Mouse (Mus musculus) embryonic facial prominence, embryonic 12.5 days (tissue): ENCODE results near the gene Hnf1a. TPM values are rescaled to one million over a fixed set of nuclear protein-coding genes. Genes with fewer than 3 reads are reported as not detected.

Experiments
- ATAC-seq: fragments of 200-750 bp; cut with Nextera tagmentation; 2 replicates; pipeline ENCODE4 v1.8.0; 2017; ENCODE audit not compliant: insufficient number of reproducible peaks, insufficient read depth, low FRiP score, low TSS enrichment
- H3K27ac ChIP-seq: fragments of 300-500 bp; sonication (generic); 2 replicates; pipeline ENCODE4 v1.5.1; 2016; ENCODE audit warnings: mild to moderate bottlenecking
- H3K27me3 ChIP-seq: fragments of 300-500 bp; sonication (generic); 2 replicates; pipeline ENCODE4 v1.6.1; 2016; ENCODE audit warnings: mild to moderate bottlenecking, moderate library complexity
- H3K36me3 ChIP-seq: fragments of 300-500 bp; sonication (generic); 2 replicates; pipeline ENCODE4 v1.6.1; 2016; ENCODE audit warnings: mild to moderate bottlenecking
- H3K4me1 ChIP-seq: fragments of 300-500 bp; sonication (generic); 2 replicates; pipeline ENCODE4 v1.6.1; 2016
- H3K4me2 ChIP-seq: fragments of 300-500 bp; sonication (generic); replicated peaks from 2 replicates; pipeline ENCODE4 v1.6.1; 2016; ENCODE audit warnings: mild to moderate bottlenecking, moderate library complexity
- H3K4me3 ChIP-seq: fragments of 300-500 bp; sonication (generic); 2 replicates; pipeline ENCODE4 v1.5.1; 2016; ENCODE audit warnings: mild to moderate bottlenecking
- H3K9ac ChIP-seq: fragments of 300-500 bp; sonication (generic); 2 replicates; pipeline ENCODE4 v1.6.1; 2016; ENCODE audit warnings: mild to moderate bottlenecking, moderate library complexity
- H3K9me3 ChIP-seq: fragments of 300-500 bp; sonication (generic); 2 replicates; pipeline ENCODE4 v1.6.1; 2016; ENCODE audit warnings: mild to moderate bottlenecking, moderate library complexity
- WGBS: fragments of 180-500 bp; shearing (Covaris S2); methylation state at CpG from one replicate; pipeline ENCODE4 v1.1.7; 2016; 5-methylcytosine and 5-hydroxymethylcytosine counted together
- polyA plus RNA-seq: library from polyadenylated mRNA; unstranded; fragments of >200 nt; fragmentation: Nextera tagmentation; extraction: Ambion mirVana; gene quantifications from 2 replicates; pipeline ENCODE4 v1.2.1, GENCODE M21; 2016

Hnf1a gene
- 0.05 TPM in 1 of 2 replicates, not detected in the other for polyA plus RNA-seq

GRCm38 (mm10) chr5:114970824-114971227 lies at the start of gene Hnf1a:
Hnf1a (minus strand) TSS chr5:114971094.
- 82% methylated on average over 17 of the region's 17 CpGs for WGBS
- no peak for ATAC-seq
- Histone ChIP-seq H3K4me3 (no peak within 1 kb of the TSS), H3K27me3 (peaks cover 24% of the 10 kb centered on the region), H3K27ac (no peak within 1 kb of the TSS), H3K9ac (no peak within 1 kb of the TSS), H3K4me1 (no peaks in the 10 kb centered on the region), H3K36me3 (no peaks in the 10 kb centered on the region), H3K9me3 (no peaks in the 10 kb centered on the region), H3K4me2 (no peak within 1 kb of the TSS)

- H3K9ac ChIP-seq = no peak overlapping the region
- no peak overlapping the region for H3K4me3 ChIP-seq
- peaks cover 12% of the 10 kb centered on the region for H3K4me1 ChIP-seq
- 79% methylated on average over 4 of the region's 4 CpGs for WGBS
- no peaks in the 10 kb centered on the region for H3K27me3 ChIP-seq
- ATAC-seq = no peak
- peaks cover 3% of the 10 kb centered on the region; the same call in 1 of the 2 replicates for H3K36me3 ChIP-seq
- H3K4me2 ChIP-seq = no peak overlapping the region
- H3K9me3 ChIP-seq = no peaks in the 10 kb centered on the region
- no peak overlapping the region for H3K27ac ChIP-seq
Observed at GRCm38 (mm10) chr5:115018813-115019212, 47.9 kb upstream of the Hnf1a start.

- Histone ChIP-seq H3K9ac (no peak overlapping the region; the same call in 1 of the 2 replicates), H3K36me3 (peaks cover 3% of the 10 kb centered on the region; the same call in 1 of the 2 replicates), H3K27me3 (no peaks in the 10 kb centered on the region), H3K4me1 (peaks cover 15% of the 10 kb centered on the region), H3K4me3 (no peak overlapping the region), H3K4me2 (no peak overlapping the region), H3K27ac (no peak overlapping the region), H3K9me3 (no peaks in the 10 kb centered on the region)
- ATAC-seq = no peak
- 69% methylated on average over 2 of the region's 2 CpGs for WGBS
Observed at GRCm38 (mm10) chr5:115018270-115018669, 47.4 kb upstream of the Hnf1a start.

GRCm38 (mm10) chr5:115015121-115015520 lies 44.2 kb upstream of the Hnf1a start:
- WGBS = 64% methylated on average over 4 of the region's 4 CpGs
- no peaks in the 10 kb centered on the region for H3K9me3 ChIP-seq
- ATAC-seq = no peak
- H3K4me2 ChIP-seq = no peak overlapping the region
- no peaks in the 10 kb centered on the region for H3K27me3 ChIP-seq
- H3K27ac ChIP-seq = no peak overlapping the region
- no peak overlapping the region for H3K4me3 ChIP-seq
- H3K4me1 ChIP-seq = peaks cover 28% of the 10 kb centered on the region
- no peak overlapping the region for H3K9ac ChIP-seq
- no peaks in the 10 kb centered on the region for H3K36me3 ChIP-seq

GRCm38 (mm10) chr5:115014570-115014969 lies 43.7 kb upstream of the Hnf1a start:
- Histone ChIP-seq H3K4me2 (no peak overlapping the region), H3K4me3 (no peak overlapping the region), H3K9me3 (no peaks in the 10 kb centered on the region), H3K9ac (no peak overlapping the region), H3K27ac (no peak overlapping the region), H3K4me1 (peaks cover 28% of the 10 kb centered on the region), H3K36me3 (no peaks in the 10 kb centered on the region), H3K27me3 (no peaks in the 10 kb centered on the region)
- ATAC-seq = no peak
- WGBS = 72% methylated on average over 1 of the region's 1 CpGs

- Histone ChIP-seq H3K27me3 (no peaks in the 10 kb centered on the region), H3K4me2 (peak overlapping the region; percentile 94; the same call in 1 of the 2 replicates), H3K36me3 (no peaks in the 10 kb centered on the region), H3K4me1 (peaks cover 28% of the 10 kb centered on the region), H3K4me3 (0 out of 2 replicates have a peak overlapping the region, but pooled peaks have one; percentile 97), H3K9ac (no peak overlapping the region), H3K27ac (no peak overlapping the region), H3K9me3 (no peaks in the 10 kb centered on the region)
- ATAC-seq = no peak
- WGBS = 69% methylated on average over 3 of the region's 3 CpGs
Observed at GRCm38 (mm10) chr5:115013436-115013835, 42.5 kb upstream of the Hnf1a start.

- under 1% methylated on average over 62 of the region's 63 CpGs for WGBS
- no peaks in the 10 kb centered on the region for H3K36me3 ChIP-seq
- ATAC-seq = no peak; the same call in none of the 2 replicates
Observed at GRCm38 (mm10) chr5:115011519-115012261, 40.8 kb upstream of the Hnf1a start.

GRCm38 (mm10) chr5:115011217-115011518 lies 40.3 kb upstream of the Hnf1a start:
- no peaks in the 10 kb centered on the region for H3K36me3 ChIP-seq
- no peak for ATAC-seq
- H3K4me1 ChIP-seq = peaks cover 24% of the 10 kb centered on the region
- peak overlapping the region; percentile 97 for H3K4me3 ChIP-seq
- peak overlapping the region; percentile 97 for H3K9ac ChIP-seq
- H3K4me2 ChIP-seq = peak overlapping the region; percentile 94
- H3K9me3 ChIP-seq = no peaks in the 10 kb centered on the region
- peak overlapping the region; percentile 90 for H3K27ac ChIP-seq
- under 1% methylated on average over 30 of the region's 57 CpGs for WGBS
- no peaks in the 10 kb centered on the region for H3K27me3 ChIP-seq

More at GRCm38 (mm10) chr5:115011519-115012261, 40.8 kb upstream of the Hnf1a start:
- Histone ChIP-seq H3K4me2 (peak overlapping the region; percentile 94), H3K4me3 (peak overlapping the region; percentile 97), H3K27ac (peak overlapping the region; percentile 90), H3K27me3 (no peaks in the 10 kb centered on the region), H3K9me3 (no peaks in the 10 kb centered on the region), H3K4me1 (peaks cover 24% of the 10 kb centered on the region), H3K9ac (peak overlapping the region; percentile 97)

- Histone ChIP-seq H3K27me3 (no peaks in the 10 kb centered on the region), H3K36me3 (no peaks in the 10 kb centered on the region), H3K9ac (peak within 1 kb of the TSS; percentile 97), H3K27ac (peak within 1 kb of the TSS; percentile 90), H3K4me1 (peaks cover 24% of the 10 kb centered on the region), H3K9me3 (no peaks in the 10 kb centered on the region), H3K4me3 (peak within 1 kb of the TSS; percentile 97), H3K4me2 (peak within 1 kb of the TSS; percentile 94)
- peak; percentile 90 for ATAC-seq
- whole genome bisulfite sequencing = 1% methylated on average over 54 of the region's 65 CpGs
Observed at GRCm38 (mm10) chr5:115010577-115011216, 39.8 kb upstream of the Hnf1a start, which contains the start of gene Sppl3. Sppl3 (plus strand) TSS chr5:115011137.

GRCm38 (mm10) chr5:115009961-115010360 lies 39.1 kb upstream of the Hnf1a start:
- H3K4me1 ChIP-seq = peaks cover 21% of the 10 kb centered on the region
- no peak overlapping the region for H3K9ac ChIP-seq
- H3K27ac ChIP-seq = no peak overlapping the region
- ATAC-seq = no peak
- 52% methylated on average over 3 of the region's 3 CpGs for WGBS
- no peaks in the 10 kb centered on the region for H3K36me3 ChIP-seq
- H3K4me2 ChIP-seq = no peak overlapping the region
- no peaks in the 10 kb centered on the region for H3K9me3 ChIP-seq
- H3K27me3 ChIP-seq = no peaks in the 10 kb centered on the region
- H3K4me3 ChIP-seq = no peak overlapping the region

- ATAC-seq = no peak
- Histone ChIP-seq H3K4me1 (peaks cover 16% of the 10 kb centered on the region), H3K36me3 (no peaks in the 10 kb centered on the region), H3K4me2 (no peak overlapping the region), H3K27me3 (no peaks in the 10 kb centered on the region), H3K27ac (no peak overlapping the region), H3K4me3 (no peak overlapping the region), H3K9me3 (no peaks in the 10 kb centered on the region), H3K9ac (no peak overlapping the region)
- 90% methylated on average over 6 of the region's 6 CpGs for WGBS
Observed at GRCm38 (mm10) chr5:115009143-115009542, 38.2 kb upstream of the Hnf1a start.

GRCm38 (mm10) chr5:115008307-115008706 lies 37.4 kb upstream of the Hnf1a start:
- 82% methylated on average over 7 of the region's 7 CpGs for WGBS
- H3K27ac ChIP-seq = no peak overlapping the region
- H3K4me2 ChIP-seq = no peak overlapping the region
- ATAC-seq = no peak
- no peak overlapping the region for H3K4me3 ChIP-seq
- H3K27me3 ChIP-seq = no peaks in the 10 kb centered on the region
- peaks cover 13% of the 10 kb centered on the region for H3K4me1 ChIP-seq
- no peak overlapping the region for H3K9ac ChIP-seq
- H3K9me3 ChIP-seq = no peaks in the 10 kb centered on the region
- H3K36me3 ChIP-seq = no peaks in the 10 kb centered on the region
